Mouse (Mus musculus) urinary bladder, adult 18-20 months (tissue): ENCODE measurements around the gene Parp4.

Source experiments
- DNase-seq, 2 experiments: peaks; one replicate each; pipeline ENCODE4 v3.0.0; 2022; ENCODE audit warnings: low spot score in 2 of 2, mixed read lengths in 2 of 2

Gene Parp4

GRCm38 (mm10) chr14:56575416-56575815 lies at the start of gene Parp4, which contains the start of gene Cenpj:
Gene Parp4, plus strand, starts transcription at chr14:56575619.
Gene Cenpj, minus strand, starts transcription at chr14:56575425.
- peak; percentile 73 to 91 for DNase-seq

- no peak for DNase-seq
These were observed 44.6 kb upstream of the Parp4 start for GRCm38 (mm10) chr14:56530788-56531187.

- no peak for DNase-seq
These were observed 30.5 kb upstream of the Parp4 start for GRCm38 (mm10) chr14:56544946-56545345.

- DNase-seq, result no peak
These were observed 29.9 kb upstream of the Parp4 start for GRCm38 (mm10) chr14:56545491-56545890.

GRCm38 (mm10) chr14:56550960-56551359 lies 24.5 kb upstream of the Parp4 start:
- DNase-seq, result no peak

- DNase-seq, result no peak
These were observed 22.5 kb upstream of the Parp4 start for GRCm38 (mm10) chr14:56552924-56553323.

GRCm38 (mm10) chr14:56553331-56553730 lies 22.1 kb upstream of the Parp4 start:
- DNase-seq, result no peak

- no peak for DNase-seq
These were observed 20.7 kb upstream of the Parp4 start for GRCm38 (mm10) chr14:56554716-56555115.

GRCm38 (mm10) chr14:56559134-56559533 lies 16.3 kb upstream of the Parp4 start:
- DNase-seq, result no peak

GRCm38 (mm10) chr14:56567476-56567875 lies 7.9 kb upstream of the Parp4 start:
- DNase-seq, result no peak

GRCm38 (mm10) chr14:56569041-56569440 lies 6.4 kb upstream of the Parp4 start:
- DNase-seq, result no peak

GRCm38 (mm10) chr14:56571310-56572093 lies 3.9 kb upstream of the Parp4 start:
- peak; percentile 87 to 92 for DNase-seq

GRCm38 (mm10) chr14:56572546-56572945 lies 2.9 kb upstream of the Parp4 start:
- no peak for DNase-seq

- no peak for DNase-seq
These were observed 816 bp downstream of the Parp4 start for GRCm38 (mm10) chr14:56575969-56576901.

- no peak for DNase-seq
These were observed 3.6 kb downstream of the Parp4 start for GRCm38 (mm10) chr14:56579011-56579410.

GRCm38 (mm10) chr14:56581117-56581516 lies 5.7 kb downstream of the Parp4 start:
- DNase-seq, result peak; percentile 21 to 59

GRCm38 (mm10) chr14:56582294-56582693 lies 6.9 kb downstream of the Parp4 start:
- no peak for DNase-seq

- no peak for DNase-seq
These were observed 16.8 kb downstream of the Parp4 start for GRCm38 (mm10) chr14:56592191-56592590.

- no peak for DNase-seq
These were observed 19.4 kb downstream of the Parp4 start for GRCm38 (mm10) chr14:56594811-56595210.

GRCm38 (mm10) chr14:56598759-56599158 lies 23.3 kb downstream of the Parp4 start:
- DNase-seq, result peak in 1 of 2 experiments; percentile 30

GRCm38 (mm10) chr14:56602069-56602468 lies 26.6 kb downstream of the Parp4 start:
- no peak for DNase-seq

- no peak for DNase-seq
These were observed 29.0 kb downstream of the Parp4 start for GRCm38 (mm10) chr14:56604438-56604837.
